Mouse (Mus musculus) induced T-regulatory cell, adult 2 months (primary cell): ENCODE data around the gene Gm14137.

Source experiments
- DNase-seq: peaks from one replicate; pipeline ENCODE4 v3.0.0-alpha.2; 2012; ENCODE audit warnings: low read depth

Gm14137 gene

DNA sequence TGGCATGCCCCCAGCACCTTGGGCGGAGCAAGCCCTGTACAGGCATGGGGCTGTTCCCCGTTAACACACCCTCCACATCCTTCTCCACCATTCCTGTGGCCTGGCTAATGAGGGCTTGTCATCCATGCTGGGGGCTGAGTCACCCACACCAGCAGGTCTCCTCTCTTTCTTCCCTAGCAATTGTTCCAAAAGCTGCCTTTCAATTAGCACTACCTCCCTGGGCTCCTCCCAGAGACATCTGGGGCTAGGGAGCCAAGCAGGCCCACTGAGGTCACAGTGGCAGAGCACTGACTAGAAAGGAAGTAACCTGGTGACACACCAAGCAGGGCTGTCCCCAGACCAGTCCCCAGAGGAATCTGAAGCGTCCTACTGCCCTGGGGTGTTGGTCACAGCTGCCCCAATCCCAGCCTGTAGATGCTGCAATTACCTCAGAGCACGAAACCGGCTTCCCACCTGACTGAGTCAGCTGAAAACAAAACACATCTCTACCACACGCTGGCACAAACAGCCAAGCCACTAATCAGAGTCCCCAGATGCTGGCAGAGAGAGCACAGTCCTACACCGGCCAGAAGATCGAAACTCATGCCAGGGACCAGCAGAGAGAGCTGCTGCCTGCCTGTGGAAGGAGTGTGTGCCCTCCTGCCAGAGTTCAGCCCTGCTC is at the start of gene Gm14137:
Gene Gm14137, plus strand, starts transcription at position 519 of the 661 bp plus-strand sequence.
- no peak for DNase-seq

- DNase-seq, result no peak
Observed at GRCm38 (mm10) chr2:119136346-119136898, 37.9 kb upstream of the Gm14137 start.

- peak; percentile 46 for DNase-seq
Observed at GRCm38 (mm10) chr2:119145199-119145598, 29.1 kb upstream of the Gm14137 start.

- no peak for DNase-seq
Observed at GRCm38 (mm10) chr2:119146435-119146834, 27.9 kb upstream of the Gm14137 start.

DNA sequence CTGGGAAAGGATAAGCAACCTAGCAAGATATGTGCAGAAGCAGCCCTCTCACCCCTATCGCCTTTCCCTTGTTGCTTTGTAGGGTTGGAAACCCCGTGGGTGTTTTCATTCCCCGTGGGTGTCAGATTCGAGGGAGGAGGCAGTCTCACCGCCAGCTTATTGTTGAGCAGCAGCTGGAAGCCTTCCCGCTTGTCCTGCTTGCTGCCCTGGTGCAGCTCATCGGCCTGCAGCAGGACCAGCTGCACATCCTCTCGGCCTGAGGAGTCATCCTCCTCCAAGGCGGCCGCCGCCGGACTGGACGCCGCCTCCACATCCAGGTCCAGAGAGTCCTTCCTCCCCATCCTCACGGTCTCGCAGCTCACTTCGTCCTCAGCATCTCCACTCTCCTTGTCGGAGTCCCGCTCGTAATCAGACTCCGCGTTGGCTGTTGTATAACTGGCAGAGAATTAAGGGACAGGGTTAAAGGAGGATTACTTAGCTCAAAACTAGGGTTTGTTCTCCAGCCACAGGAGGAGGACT is 27.1 kb upstream of the Gm14137 start:
- no peak for DNase-seq

DNA sequence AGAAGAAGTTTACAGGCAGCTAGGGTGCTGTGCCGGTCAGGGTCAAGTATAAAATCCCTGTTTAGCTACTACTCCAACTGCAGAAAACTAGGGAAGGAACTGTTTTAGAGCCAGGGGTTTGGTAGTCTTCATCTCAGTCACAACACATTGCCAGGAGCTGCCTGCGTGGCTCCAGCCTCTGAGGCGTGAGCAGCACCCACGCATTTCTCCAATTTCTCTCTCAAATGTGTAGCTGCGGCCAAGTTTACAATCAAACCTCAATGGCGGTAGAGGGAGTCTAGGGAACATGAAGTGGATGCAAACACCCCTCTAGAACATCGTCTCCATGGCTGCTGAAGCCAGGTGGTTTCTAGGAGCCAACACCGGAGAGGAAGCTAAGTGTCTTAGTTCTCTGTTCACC is 26.5 kb upstream of the Gm14137 start:
- no peak for DNase-seq

- DNase-seq, result no peak
Observed at GRCm38 (mm10) chr2:119152255-119152654, 22.1 kb upstream of the Gm14137 start.

- no peak for DNase-seq
Observed at GRCm38 (mm10) chr2:119154683-119155082, 19.6 kb upstream of the Gm14137 start.

- DNase-seq, result no peak
Observed at GRCm38 (mm10) chr2:119155388-119155787, 18.9 kb upstream of the Gm14137 start.

DNA sequence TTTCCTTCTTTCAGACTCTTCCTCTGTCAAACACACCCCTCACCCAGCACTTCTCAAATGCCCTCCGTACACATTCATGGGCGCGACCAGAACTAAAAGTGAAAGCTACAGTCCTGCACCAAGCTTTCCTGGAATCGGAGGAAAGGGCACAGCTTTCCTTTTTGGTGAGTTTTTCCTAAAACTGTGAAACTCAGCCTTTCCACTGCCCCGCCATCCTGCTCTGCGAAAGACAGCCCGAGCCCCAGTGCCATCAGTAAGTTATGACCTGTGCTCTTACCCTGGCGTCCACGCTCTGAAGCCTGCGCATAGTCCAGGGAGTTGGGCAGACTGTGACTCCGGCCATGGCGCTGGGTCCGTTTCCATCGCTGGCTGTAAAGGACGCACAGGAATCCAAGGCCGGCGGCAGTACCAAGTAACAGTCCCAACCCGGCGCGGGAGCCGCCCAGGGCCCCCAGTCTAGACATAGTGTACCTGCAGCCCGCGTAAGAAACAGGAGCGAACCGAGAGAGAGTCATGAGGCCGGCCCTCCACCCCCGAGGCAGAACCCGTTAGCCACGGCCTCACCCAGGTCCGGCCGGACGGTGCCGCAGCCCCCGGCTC is 18.1 kb upstream of the Gm14137 start:
- DNase-seq, result peak; percentile 53

- DNase-seq, result peak; percentile 97
Observed at GRCm38 (mm10) chr2:119156681-119157572, 17.4 kb upstream of the Gm14137 start, which contains the start of gene Rmdn3. Rmdn3 (minus strand) TSS chr2:119157034.

GRCm38 (mm10) chr2:119157836-119158235 is 16.5 kb upstream of the Gm14137 start:
- DNase-seq, result peak; percentile 21

- DNase-seq, result no peak
Observed at GRCm38 (mm10) chr2:119161247-119161646, 13.1 kb upstream of the Gm14137 start.

- no peak for DNase-seq
Observed at GRCm38 (mm10) chr2:119163135-119163534, 11.2 kb upstream of the Gm14137 start.

GRCm38 (mm10) chr2:119163999-119164398 is 10.3 kb upstream of the Gm14137 start:
- DNase-seq, result no peak

DNA sequence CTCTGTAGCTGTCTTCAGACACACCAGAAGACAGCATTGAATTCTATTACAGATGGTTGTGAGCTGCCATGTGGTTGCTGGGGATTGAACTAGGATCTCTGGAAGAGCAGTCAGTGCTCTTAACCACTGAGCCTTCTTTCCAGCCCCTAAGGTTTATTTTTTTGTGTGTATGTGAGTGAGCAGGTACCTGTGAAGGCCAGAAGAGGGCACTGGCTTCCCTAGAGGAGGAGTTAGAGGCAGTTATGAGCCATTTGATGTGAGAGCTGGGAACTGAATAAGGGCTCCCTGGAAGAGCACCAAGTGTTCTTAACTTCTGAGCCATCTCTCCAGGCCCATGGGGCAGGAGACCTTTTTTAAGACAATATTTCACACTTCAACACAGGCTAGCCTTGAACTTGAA is 8.9 kb upstream of the Gm14137 start:
- DNase-seq, result peak; percentile 27

DNA sequence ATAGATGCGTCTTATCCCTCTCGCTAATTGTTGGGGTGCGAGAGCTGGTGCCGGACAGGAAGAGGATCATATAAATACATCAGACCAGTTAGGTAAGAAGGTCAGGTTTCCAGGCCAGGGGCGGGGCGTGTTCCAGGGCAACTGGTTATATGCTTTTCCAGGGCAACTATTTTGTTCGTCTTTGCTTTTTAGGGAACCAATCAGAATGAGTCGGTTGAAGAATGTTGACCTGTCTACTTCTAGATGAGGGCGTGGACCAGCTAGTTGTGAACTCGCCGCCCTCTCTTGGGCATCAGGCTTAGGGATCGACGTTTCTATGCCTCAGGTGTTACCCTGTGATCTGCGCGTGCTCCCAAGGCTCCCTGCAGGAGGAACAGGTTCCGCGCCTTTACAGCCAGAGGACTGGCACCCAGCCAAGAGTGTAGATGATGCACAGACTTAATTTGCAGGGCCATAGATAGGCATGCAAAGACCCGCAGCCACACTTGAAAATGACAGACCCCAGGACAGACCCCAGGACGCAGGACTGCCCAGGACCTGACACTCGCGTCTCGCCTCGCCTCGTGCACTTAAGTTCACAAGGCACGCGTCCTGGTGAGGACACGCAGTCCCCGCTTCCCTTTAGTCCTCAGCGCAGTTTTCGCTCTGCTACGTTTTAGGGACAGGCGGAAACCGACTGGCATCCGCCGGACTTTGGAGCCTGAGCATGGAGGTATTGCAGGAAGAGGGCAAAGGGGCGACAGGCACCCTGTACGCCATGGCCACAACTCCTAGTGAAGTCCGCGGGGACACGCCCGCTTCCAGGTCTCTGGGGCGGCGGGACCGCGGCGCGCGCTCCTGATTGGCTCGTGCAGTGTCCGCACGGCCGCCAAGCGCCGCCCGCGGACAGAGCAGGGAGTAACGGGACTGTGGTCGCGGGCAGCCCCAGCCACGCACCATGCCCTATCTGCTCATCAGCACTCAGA is 7.1 kb upstream of the Gm14137 start, which contains the start of gene Gchfr:
Gene Gchfr, plus strand, starts transcription at position 873 of the 965 bp plus-strand sequence.
- peak; percentile 61 for DNase-seq

DNA sequence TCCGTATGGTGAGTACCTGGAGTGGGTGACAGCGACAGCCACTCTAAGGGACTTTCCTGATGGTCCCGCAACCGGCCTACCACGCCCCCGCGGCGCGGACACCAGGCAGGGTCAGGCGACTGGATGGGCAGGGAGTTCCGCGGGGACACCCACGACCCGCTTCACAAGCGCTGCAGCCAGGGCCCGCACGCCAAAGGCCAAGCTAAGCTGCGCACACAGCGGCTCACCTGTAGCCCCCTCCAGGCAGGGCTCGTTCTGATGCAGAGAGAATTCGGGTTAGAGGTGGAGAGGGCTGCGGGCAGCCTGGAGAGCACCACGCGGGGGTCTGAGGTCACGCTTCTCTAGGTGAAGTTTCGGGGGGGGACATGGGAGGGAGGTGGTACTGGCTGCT is 6.4 kb upstream of the Gm14137 start:
- DNase-seq, result no peak

DNA sequence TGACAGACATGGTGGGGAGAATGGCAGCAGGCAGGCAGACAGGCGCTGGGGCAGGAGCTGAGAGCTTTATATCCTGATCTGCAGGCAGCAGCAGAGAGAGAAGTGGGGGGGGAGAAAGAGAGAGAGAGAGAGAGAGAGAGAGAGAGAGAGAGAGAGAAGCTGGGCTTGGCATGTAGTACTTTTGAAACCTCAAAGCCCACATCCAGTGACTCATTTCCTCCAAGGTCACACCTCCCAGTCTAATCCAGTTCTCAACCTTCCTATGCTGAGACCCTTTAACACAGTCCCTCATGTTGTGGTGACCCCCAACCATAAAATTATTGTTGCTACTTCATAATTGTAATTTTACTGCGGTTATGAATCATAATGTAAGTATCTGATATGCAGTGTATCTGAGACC is 4.0 kb upstream of the Gm14137 start:
- no peak for DNase-seq

- DNase-seq, result no peak
Observed at GRCm38 (mm10) chr2:119171574-119171973, 2.7 kb upstream of the Gm14137 start.

DNA sequence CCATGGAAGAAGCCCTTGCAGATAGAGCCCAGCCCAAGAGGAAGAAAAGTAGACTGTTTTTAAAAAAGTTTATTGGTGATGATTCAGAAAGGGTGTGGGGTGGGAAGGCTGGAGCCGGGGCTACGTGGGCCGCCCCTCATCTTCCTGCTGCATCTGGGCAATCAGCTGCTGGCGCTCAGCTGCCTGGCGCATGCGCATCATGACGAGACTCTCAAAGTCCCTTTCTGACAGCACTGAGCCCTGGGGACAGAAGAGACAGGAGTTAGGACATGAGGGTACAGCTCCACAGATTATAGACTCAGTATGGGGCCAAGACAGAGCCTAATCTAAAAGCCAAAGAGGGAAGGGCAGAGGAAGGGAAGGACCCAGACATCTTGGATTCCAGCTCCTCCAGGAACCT is 1.9 kb upstream of the Gm14137 start:
- DNase-seq, result no peak
